ENCODE assay signal across 8 mouse cellular contexts in the genomic region with DNA sequence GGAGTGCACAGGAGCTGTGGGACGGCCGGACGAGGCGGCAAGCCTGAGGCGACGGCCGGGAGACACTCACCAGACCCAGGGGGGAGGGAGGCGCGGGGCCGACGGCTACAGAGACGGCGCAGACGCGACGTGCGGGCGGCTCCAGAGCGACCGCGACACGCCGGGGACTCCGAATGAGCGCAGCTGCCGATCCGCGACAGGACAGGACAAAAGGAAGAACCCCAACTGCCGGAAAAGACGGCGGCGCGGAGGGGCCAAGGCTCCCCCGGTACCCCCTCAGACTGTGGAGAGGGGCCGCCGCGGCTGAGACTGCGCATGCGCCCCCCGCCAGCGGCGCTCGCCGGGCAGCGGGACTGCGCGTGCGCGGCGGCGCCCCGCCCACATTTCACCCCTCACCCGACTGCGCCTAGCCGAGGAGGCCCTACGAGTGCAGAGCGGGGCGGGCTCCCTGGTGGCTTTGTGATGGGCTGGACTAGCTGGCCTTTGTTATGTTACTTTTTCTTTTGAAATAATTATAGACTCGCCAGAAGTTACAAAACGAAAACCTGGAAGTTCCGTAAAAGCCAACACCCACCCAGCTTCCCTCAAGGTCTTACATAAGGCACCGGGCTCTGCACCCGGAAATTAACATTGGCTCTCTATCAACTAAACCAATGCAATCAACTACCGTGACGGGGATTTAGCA. TPM values are rescaled to one million over a fixed set of nuclear protein-coding genes. Genes with fewer than 3 reads are reported as not detected.
DNase-seq lines count a peak whose midpoint lies in the region; ATAC-seq lines count a peak whose summit lies in the region.

Gene Stk38 (minus strand): TSS at position 355 of the 685 bp plus-strand sequence.

- H3K27me3 ChIP-seq in forebrain, embryonic 10.5 days (ENCODE audit: poor library complexity, severe bottlenecking): no peaks in the 10 kb centered on the region
- no peaks in the 10 kb centered on the region for H3K27me3 ChIP-seq in heart, embryonic 15.5 days
- no peaks in the 10 kb centered on the region for H3K27me3 ChIP-seq in liver, embryonic 15.5 days
- no peaks in the 10 kb centered on the region for H3K27me3 ChIP-seq in neural tube, embryonic 12.5 days (replicated peaks)

- under 1% methylated on average over 65 of the region's 65 CpGs for WGBS in forebrain, embryonic 10.5 days
- under 1% methylated on average over 65 of the region's 65 CpGs for WGBS in heart, embryonic 15.5 days
- WGBS in liver, embryonic 15.5 days (ENCODE audit: insufficient replicate concordance): under 1% methylated on average over 61 of the region's 65 CpGs
- WGBS in neural tube, embryonic 12.5 days: under 1% methylated on average over 63 of the region's 65 CpGs

- ATAC-seq in heart, embryonic 15.5 days (replicated peaks; ENCODE audit: insufficient number of reproducible peaks, insufficient read depth, low FRiP score, low read depth): peak; percentile 94
- ATAC-seq in liver, embryonic 15.5 days (ENCODE audit: insufficient read depth): peak; percentile 90
- peak; percentile 92 for ATAC-seq in neural tube, embryonic 12.5 days (ENCODE audit: low FRiP score, low read depth)

- peak within 1 kb of the TSS; percentile 83 for H3K4me3 ChIP-seq in forebrain, embryonic 10.5 days
- H3K4me3 ChIP-seq in heart, embryonic 15.5 days: peak within 1 kb of the TSS; percentile 99
- peak within 1 kb of the TSS; percentile 94 for H3K4me3 ChIP-seq in liver, embryonic 15.5 days (replicated peaks)
- peak within 1 kb of the TSS; percentile 95 for H3K4me3 ChIP-seq in neural tube, embryonic 12.5 days

- DNase-seq in CD8-positive naive resting alpha-beta T cell, adult 2 months (ENCODE audit: low read depth in 2 of 2, low spot score in 2 of 2): peak; percentile 93 to 95
- peak; percentile 69 for DNase-seq in c-Kit-positive CD71-negative TER-119-negative erythroid progenitor cells, embryonic 14.5 days (ENCODE audit: low read depth)
- peak; percentile 90 for DNase-seq in forebrain, embryonic 10.5 days (ENCODE audit: extremely low spot score, low spot score)
- DNase-seq in kidney, postnatal 36 days: peak; percentile 90 to 95
- DNase-seq in telencephalon, adult 2 months (ENCODE audit: low read depth, low spot score): peak; percentile 57

- H3K4me2 ChIP-seq in heart, embryonic 15.5 days: peak within 1 kb of the TSS; percentile 82
- peak within 1 kb of the TSS; percentile 95 for H3K4me2 ChIP-seq in liver, embryonic 15.5 days
- peak within 1 kb of the TSS; percentile 76 for H3K4me2 ChIP-seq in neural tube, embryonic 12.5 days (replicated peaks)

- H3K9me3 ChIP-seq in forebrain, embryonic 10.5 days: no peaks in the 10 kb centered on the region
- H3K9me3 ChIP-seq in heart, embryonic 15.5 days (replicated peaks): no peaks in the 10 kb centered on the region
- no peaks in the 10 kb centered on the region for H3K9me3 ChIP-seq in liver, embryonic 15.5 days (replicated peaks)
- no peaks in the 10 kb centered on the region for H3K9me3 ChIP-seq in neural tube, embryonic 12.5 days

- H3K36me3 ChIP-seq in forebrain, embryonic 10.5 days (replicated peaks): peaks cover 28% of the 10 kb centered on the region
- no peaks in the 10 kb centered on the region; the same call in 1 of the 2 replicates for H3K36me3 ChIP-seq in heart, embryonic 15.5 days
- H3K36me3 ChIP-seq in liver, embryonic 15.5 days (replicated peaks): no peaks in the 10 kb centered on the region
- H3K36me3 ChIP-seq in neural tube, embryonic 12.5 days: no peaks in the 10 kb centered on the region

- H3K27ac ChIP-seq in forebrain, embryonic 10.5 days: peak within 1 kb of the TSS; percentile 98
- peak within 1 kb of the TSS; percentile 91 for H3K27ac ChIP-seq in heart, embryonic 15.5 days
- H3K27ac ChIP-seq in liver, embryonic 15.5 days (replicated peaks): peak within 1 kb of the TSS; percentile 92
- H3K27ac ChIP-seq in neural tube, embryonic 12.5 days: peak within 1 kb of the TSS; percentile 80

- H3K9ac ChIP-seq in heart, embryonic 15.5 days: peak within 1 kb of the TSS; percentile 93
- peak within 1 kb of the TSS; percentile 98 for H3K9ac ChIP-seq in liver, embryonic 15.5 days
- peak within 1 kb of the TSS; percentile 97 for H3K9ac ChIP-seq in neural tube, embryonic 12.5 days

- peaks cover 35% of the 10 kb centered on the region for H3K4me1 ChIP-seq in forebrain, embryonic 10.5 days
- peaks cover 17% of the 10 kb centered on the region for H3K4me1 ChIP-seq in heart, embryonic 15.5 days (replicated peaks)
- peaks cover 41% of the 10 kb centered on the region for H3K4me1 ChIP-seq in liver, embryonic 15.5 days (replicated peaks)
- peaks cover 17% of the 10 kb centered on the region for H3K4me1 ChIP-seq in neural tube, embryonic 12.5 days

RNA-seq across cellular contexts. Expression of gene Stk38, which starts in this region (rescaled TPM):
- polyA plus RNA-seq in forebrain, embryonic 10.5 days (2016; fragmentation: Nextera tagmentation; extraction: Ambion mirVana): 117 and 119 TPM in 2 replicates
- 73.6 and 78.0 TPM in 2 replicates for polyA plus RNA-seq in heart, embryonic 15.5 days (2015; fragmentation: Nextera tagmentation; extraction: Ambion mirVana)
- polyA plus RNA-seq in liver, embryonic 15.5 days (2015; fragmentation: Nextera tagmentation; extraction: Ambion mirVana): 41.7 and 46.7 TPM in 2 replicates
- 148 and 157 TPM in 2 replicates for polyA plus RNA-seq in neural tube, embryonic 12.5 days (2016; fragmentation: Nextera tagmentation; extraction: Ambion mirVana)

Comparison
In these comparisons a context has a peak if more than half of its experiments do, and no peak if none do; other contexts are left out.
1. Peak in every context shown above with its lines: DNase-seq, ATAC-seq, H3K4me3 ChIP-seq and H3K27ac ChIP-seq.